Mouse (Mus musculus) layer of hippocampus, postnatal 10 days (tissue): ENCODE results near the gene Relch. TPM values are rescaled to one million over a fixed set of nuclear protein-coding genes. Genes with fewer than 3 reads are reported as not detected.
A peak's percentile ranks its signal among the peaks of the same experiment; 100 is the strongest.
"Not testable (repeated sequence)": the region's sequence is repeated elsewhere in the genome, so short reads cannot be mapped to it uniquely, and the experiment has no call there.

Source experiments
- DNase-seq, 2 experiments: peaks; one replicate each; pipeline ENCODE4 v3.0.0; 2021; ENCODE audit warnings: low spot score in 2 of 2
- total RNA-seq, 2 experiments: library from RNA; stranded (reverse); gene quantifications; 2 replicates each; pipeline ENCODE4 v1.2.3; 2021

Relch gene
- total RNA-seq, 2 experiments from 2014 or later = 105 to 114 TPM

DNA sequence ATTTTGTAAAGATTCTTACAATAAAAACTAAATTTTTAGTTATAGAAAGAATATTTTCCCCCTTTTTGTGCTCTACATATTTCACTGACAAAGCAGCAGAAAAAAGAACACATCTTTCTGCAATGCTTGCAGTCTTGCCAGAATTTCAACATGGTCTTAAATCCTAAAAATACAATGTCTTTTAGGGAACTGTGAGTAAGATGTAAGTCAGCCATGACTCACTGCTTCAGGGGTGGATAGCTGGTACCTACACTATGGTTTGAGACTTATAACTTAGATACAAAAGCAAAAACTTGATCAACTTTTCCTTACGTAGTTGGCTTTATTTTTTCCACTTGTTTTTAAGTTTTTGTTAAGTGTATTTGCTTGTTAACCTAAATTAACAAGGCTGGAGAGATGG is 78.8 kb downstream of the Relch start:
- DNase-seq = no peak

DNA sequence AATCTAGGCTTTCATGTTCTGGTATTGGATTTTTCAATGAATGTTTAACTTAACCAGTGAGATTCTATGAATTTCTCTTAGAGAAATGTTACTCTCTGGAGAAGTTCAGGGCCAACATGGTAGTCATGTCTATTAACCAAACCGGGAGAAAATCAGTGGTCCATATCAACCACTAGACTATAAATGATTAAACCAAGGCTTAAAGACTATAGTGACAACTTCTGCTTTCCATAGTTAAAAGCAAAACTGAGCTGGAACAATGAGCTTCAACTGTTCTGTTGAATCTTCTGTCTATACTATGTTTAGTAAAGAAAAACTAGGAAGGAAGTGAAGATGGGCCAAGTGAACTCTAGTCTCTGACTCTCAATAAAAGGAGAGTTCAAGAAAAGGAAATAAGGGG is 82.8 kb downstream of the Relch start:
- no peak for DNase-seq

DNA sequence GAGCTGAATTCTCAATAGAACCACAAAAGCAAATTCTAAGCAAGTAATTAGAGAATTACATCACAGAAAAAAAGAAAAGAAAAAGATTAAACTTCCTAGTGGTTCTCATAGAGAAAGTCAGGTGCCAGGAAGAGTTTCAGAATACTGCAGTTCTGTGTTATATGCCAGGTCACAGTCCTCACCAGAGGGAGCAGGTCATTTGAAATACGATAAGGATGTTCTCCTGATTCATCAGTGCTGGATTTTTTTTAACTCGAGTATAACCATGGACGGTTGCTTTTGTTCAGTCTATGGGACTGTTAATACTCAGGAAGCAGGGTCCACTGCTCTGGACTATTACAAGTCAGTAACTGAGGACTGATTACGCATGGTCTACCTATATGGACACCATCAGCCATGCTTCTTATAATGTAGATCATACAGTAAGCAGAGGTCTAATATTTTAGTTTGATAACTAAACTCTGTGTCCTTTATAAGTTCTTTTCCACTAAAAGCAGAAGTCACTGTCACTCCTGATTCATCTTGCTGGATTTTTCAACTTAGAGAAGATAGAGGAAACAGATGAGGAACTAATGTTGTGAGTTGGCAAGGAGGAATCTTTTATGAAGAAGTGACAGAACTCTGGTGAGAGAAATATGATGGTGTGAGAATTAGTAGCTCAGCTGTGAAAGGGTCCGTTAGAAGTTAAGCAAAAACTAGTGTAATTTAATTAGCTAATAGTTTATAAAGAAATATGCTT is 83.4 kb downstream of the Relch start:
- no peak for DNase-seq

DNA sequence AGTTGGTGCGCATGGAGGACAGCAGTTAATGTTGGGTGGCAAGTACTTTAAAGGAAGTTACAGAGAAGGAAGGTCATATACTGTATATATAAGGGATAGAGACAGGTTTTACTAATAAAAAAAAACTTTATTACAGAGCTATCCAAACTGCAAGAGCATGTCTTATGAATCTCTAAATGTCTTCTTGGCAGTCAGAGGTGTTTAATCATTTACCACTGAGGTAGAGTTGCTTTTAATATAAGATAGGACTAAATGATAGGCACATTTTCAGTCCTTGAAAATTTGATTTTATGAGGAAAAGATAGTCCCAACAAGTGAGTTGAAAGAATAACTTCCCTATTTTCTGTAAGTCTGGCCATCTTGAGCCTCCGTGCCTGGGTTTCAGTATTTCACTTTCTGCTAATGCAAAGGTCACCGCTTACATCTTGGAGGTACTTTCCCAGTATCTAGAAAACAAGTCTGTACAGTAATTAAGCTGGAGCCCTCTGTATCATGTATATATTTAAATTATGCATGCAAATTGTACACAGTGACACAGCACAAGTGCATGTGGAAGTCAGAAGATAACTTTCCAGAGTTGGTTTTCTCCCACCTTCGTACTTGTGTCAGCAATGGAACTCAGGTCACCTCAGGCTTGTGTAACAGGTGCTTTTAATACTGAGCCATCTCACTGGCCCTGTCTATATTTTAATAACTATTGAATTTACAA is 84.6 kb downstream of the Relch start:
- no peak for DNase-seq

DNA sequence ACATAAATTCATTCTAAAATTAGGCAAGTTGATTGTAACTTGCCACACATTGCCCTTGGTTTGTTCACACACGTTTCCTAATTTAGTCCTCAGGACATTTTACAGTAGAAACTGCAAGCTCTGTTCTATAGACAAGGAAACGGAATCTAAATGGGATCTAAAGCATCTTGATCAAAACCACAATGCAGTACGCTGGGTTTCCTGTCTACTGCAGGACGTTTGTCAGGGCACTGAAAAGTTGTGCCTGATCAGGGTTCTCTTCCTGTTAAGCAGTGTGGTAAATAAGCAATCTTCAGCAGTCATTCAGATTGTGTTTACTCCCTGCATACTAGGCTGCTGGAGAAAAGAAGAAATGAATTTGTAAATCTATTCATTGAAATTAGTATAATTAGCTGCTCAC is 88.5 kb downstream of the Relch start:
- no peak for DNase-seq

DNA sequence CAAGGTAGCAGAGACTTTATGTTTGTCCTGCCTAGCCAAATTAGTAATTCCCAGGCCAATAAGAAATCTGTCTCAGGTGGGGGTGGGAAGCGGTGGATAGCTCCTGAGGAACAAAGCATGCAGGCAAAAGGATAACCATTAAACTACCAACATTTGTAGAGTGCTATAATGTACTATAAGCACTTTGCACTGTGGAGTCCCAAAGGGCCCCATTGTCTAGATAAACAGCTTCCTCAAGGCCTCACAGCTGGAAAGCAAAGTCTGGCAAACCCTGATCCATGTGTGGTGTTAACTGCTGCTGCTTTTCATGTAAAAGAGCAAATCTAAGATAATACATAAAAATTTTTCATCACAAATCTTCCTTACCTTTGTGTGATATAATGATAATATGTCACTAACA is 89.3 kb downstream of the Relch start:
- no peak for DNase-seq

DNA sequence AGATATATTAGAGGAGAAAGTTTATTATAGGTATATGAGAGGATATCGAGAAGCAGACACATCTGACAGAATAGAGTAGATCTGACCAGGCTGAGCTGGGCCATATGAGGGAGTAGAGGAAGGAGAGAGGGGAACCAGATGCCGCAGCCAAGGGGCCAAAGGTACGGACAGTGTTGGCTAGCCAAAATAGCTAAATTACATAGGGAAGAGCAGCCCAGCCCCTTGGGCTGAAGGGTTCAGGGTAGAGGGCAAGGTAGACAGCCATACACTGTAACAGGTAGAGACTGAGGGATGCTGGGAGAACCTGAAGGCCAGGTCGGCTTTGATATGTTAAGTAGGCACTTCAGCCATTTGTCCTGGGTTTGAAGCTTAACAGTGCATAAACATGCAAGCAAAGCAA is 95.1 kb downstream of the Relch start:
- DNase-seq = no peak

DNA sequence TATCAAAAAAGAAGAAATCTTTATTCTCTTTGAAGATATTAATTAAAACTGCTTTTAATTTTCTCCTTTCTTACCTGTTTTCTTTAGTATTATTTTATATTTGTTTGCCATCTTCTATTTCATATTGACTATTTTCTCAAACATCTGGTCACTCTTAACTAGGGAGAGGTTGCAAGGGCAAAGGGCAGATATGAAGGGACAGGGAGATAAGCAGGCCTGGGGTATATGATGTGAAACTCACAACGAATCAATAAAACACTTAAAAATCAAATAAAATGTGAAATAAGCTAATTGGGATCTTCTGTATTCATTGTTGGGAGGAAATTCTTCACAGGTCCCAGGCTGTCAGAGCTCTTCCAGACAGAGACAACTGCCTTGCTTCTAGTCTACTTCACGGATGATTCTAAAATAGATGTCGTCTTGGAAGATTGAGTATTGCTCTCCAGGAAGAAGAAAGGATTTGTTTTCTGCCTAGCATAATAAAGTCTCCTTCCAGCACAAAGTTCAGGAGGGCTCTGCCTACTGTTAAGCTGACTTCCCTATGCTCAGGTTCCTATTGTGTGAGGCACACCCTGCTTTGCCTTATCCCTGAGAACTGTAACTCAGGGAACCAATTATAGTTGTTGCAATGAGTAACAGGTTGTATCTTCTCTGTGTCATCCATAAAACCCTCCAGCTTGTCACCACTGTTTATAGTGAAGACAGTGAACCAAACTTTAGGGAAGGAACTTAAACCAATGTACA is 95.9 kb downstream of the Relch start:
- DNase-seq = no peak

DNA sequence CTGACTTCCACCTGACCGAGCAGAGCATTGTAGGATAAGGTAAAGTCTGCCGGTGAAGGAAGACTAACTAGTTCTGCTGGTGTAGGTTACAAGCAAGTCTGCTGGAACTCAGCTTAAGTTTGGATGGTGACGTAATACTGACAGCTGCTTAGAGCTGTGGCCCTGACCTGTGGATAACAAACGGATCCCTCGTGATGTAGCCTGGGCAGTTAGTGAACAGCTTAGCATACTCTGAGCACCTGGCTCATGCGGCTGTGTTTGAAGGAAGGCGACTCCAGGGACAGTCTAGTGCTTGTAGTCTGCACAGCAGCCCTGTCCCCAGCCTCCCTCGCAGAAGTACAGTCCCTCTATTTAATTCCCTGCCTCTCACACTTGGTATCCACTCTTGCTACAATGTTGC is 101.9 kb downstream of the Relch start:
- DNase-seq = no peak

DNA sequence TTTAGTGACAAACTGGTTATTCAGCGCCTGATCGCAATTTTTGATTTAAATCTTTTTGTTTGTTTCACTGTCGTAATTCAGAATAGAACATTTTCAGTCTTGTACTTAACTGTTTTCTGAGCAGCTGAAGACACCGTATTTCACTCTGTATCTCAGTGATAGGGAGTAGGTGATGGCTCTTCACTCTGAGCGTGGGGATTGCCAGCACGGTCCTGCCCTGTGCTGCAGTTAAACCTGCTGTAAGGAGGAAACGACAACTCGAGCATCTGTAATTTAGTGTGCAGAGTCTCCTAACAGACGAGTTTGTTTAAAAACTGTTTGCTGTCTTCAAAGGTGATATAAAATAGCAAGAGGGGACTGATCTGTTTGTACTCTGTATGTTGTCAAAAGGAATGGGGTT is 102.4 kb downstream of the Relch start:
- DNase-seq = not testable (repeated sequence)

DNA sequence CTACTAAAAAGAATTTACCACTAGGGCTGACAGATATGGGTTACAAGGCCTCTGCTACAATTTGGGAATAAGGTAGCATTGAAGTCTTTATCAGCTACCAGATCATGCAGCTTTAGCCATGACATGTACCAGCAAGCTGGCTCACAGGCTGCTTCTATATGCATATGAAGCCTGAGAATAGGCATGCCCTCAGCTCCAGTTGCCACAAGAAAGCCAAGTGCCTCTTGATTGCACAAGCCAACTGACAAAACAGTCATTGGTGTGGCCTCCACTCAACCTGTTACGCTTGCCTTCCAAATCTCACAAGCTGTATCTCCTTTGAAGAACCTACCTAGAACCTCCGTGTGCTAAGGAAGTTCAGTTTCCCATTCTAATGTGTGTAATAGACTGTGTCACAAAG is 104.7 kb downstream of the Relch start:
- DNase-seq = no peak

DNA sequence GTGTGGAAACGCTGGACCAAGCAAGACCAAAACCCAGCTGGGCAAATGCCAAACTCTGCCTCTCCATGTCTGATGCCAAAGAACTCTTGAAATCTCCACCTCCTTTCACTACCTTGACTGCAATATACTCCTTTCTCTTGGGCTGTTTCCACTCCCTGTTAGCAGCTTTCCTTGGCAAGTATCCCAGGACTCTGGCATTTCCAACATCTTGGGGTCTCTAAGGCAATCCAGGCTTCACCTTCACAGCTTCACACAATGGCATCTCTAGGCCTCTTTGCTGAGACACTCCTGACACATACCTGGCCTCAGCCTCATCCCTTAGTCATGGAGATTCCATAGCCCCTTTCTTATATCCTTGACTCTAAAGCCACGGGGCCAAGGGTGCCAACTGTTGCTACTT is 107.0 kb downstream of the Relch start:
- no peak for DNase-seq

DNA sequence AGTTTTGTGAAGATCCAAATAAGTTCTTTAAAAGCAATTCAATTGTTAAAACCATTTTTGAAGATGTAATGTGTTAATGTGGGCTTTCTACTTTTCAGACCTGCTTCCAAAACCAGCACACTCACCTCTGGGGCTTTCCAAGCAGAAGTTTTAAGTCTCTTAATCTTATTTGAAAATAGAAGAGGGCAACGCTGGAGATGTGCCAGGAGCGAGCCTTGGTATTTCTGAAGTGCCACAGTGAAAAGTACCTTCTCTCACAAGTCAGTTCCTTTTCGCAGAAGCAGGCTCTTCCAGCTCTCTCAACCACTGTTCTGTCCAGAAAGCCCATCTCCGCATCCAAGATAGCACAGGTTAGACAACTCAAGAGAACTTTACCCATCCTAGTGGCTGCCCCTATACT is 112.8 kb downstream of the Relch start:
- no peak for DNase-seq

DNA sequence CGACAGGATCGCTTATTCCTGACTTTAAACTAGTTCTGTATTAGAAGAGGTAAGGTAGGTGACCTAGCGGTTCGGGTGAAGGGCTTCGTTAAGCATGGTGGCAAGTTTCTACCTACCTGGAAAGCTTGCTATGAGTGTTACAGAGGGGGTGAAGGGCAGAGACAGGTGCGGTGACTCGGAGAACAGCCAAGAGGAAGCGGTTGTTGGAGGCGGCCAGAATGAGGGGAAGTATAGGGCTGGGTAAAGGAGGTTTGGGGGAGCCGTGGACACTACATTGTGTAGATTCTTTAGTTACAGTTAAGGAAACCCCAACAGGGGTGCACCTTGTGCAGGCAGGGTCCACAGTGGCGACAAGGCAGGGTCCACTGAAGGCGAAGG is 116.4 kb downstream of the Relch start:
- DNase-seq = no peak

DNA sequence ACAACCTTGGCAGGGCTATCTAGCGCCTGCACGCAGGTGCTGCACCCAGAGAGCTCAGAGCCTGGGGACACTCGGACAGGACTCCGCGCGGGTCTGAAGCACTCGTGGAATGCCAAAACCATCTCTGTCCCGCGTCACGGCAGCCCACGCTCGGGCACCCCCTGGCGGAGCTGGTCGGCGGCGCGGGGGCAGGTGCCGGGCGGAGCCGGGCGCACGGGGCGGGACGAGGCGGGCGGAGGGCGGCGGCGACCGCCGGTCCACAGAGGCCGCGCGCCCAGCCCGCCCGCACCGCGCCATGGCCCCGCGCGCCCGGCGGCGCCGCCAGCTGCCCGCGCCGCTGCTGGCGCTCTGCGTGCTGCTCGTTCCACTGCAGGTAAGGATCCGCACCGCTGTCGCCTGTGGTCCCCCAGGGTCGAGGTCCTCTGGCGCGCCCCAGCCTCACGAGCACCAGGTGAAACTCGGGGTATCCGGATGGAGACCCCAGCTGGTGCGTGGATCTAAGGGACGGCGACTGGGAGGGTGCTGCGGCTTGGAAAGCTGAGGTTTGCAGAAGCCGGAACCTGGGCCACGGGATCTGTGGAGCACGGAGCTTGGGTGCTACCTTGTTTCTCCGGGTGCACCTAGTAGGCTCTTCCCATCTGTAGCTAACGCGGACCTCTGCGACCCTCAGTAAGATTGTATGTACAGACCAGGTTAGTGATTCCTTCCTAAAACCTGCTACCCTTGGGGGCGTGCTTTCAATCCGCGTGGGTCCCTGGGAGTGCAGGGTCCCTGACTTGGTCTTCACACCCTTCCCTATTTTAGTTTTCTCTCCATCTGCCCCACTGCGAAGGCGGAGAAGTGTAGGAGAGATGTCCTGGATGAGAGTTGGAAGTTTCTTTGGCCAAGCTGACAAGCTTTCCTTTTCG is 117.0 kb downstream of the Relch start, which contains the start of gene Tnfrsf11a:
TSS of gene Tnfrsf11a (plus strand) at position 262 of the 908 bp plus-strand sequence.
- DNase-seq = peak; percentile 53 to 75

DNA sequence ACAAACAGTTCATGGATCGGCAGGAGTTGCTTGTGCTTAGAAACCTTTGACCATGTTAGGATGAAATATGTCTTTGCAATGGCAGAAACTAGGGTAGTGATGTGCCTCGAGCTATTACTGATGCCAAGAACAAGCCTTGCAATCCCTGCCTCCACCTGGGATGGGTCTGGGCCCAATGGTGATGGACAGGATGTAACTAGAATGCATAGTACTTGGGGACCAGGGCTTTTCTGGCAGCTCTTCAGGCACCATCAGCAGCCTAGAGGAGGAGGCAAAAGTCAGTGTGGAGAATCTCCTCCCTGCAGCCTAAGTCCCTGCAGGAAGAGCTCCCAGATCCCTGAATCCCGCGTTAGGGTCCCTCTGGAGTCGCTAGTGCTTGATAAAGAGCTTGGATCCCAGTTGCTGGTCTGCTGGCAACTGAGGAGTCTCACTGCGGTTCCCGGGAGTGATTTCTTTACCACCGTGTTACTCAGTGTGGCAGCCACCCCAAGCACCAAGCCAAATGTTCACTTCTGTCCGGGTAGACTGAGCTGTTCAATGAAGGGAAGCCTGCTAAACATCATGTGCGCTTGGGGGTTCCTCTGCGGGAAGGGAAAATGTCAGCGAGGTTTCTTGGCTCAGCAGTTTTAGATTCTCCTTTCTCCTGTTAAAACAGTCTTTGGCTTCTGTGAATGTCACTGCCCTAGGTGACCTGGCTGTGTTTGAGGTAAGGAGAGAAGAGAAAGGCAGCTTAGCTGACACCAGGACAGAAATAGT is 117.9 kb downstream of the Relch start:
- DNase-seq = no peak

DNA sequence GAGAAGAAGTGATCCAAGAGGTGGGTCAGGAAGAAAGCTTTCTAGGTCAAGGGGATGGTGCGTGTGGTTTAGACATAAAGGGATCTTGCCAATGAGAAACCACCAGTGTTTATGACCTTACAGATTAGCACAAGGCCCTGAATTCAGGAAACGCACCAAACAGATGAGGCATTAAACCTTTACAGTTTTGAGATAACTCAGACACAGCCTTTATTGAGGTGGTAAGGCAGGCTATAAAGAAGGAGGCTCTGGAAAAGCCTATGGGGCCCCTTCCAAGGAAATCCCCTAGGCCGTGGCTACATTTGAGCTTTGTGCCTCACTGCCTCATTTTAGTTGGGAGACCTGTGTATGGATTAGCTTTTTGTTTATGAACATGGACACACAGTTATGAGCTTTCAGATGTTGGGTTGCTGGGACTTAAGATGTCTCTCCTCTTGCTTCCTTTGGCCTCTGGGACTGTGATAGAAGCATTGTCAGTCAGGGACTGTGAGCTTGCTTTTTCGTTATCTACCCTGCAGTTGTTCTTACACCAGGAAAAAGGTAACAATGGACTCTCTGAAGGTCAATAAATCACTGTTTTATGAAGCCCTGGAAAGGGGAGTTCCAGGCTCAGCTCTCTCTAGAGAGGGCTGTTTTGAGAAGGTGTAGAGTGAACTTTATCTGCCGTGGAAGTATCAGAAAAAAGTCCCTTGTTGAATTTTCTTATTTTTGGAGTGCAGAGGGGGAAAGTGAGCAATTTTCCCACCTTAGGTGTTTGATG is 120.8 kb downstream of the Relch start:
- DNase-seq = no peak

DNA sequence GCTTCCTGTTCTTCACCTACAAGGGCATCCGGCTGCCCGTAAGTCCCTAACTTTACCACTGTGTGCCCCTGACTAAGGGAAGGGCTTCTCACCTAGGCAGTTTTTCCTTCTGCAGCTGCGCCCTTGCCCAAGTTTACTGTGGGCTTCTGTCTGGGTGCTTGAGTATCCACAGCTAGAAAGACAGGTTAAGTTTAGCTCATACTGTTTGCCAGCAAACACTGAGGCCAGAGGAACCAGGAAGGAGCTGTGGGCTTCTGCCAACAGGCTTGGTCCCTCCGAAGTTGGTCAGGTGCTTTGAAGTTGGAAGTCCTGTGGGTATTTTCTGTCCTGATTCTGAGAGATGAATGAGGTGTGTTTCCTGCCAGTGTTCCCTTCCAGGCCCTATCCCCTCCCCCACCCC is 121.5 kb downstream of the Relch start:
- no peak for DNase-seq

DNA sequence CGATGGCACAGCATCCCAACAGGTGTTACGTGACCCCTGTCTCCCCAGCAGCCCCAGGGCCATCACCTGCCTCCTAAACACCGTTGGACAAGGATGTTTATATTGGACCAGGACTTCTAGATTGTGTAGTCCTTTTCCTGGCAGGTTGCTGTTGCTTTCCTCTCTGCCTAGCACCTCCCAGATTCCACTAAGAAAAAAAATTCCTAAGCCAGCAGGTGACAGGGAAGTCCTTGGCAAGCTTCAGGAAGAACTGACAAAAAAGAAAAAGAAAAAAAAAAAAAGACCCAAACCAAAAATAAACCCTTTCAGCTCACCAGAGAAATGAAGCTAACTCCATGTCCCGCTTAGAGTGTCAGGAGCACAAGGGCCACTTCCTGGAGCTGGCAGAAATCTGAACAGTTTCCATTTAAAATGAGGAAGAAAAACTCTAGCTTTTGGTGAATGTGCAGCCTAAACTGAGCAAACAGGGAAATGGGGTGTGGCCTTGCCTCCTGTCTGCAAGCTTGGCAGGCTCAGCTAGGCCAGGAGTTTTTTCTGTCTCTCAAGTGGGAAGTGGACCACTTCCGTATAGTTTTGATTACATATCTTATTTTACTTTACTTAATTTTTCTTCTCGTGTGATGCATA is 123.2 kb downstream of the Relch start:
- no peak for DNase-seq
